In genomic region chr17:23788973-23789372, GRCm38 (mm10) we compare ENCODE assay signal across 25 mouse cellular contexts. TPM values are rescaled to one million over a fixed set of nuclear protein-coding genes. Genes with fewer than 3 reads are reported as not detected.
DNase-seq lines count a peak whose midpoint lies in the region; ATAC-seq and TF ChIP-seq lines count a peak whose summit lies in the region.
"Had no signal": no experiment of that assay in that cellular context is flagged by ENCODE, and none has a peak within 500 bp of the region (broad histone marks: within the 10 kb centered on the region; RNA-seq: fewer than 3 reads in every experiment).

No protein-coding gene starts in this region.

- no peak for TF ChIP-seq POLR2A in ES-Bruce4 (IDR thresholded peaks at IDR 0.05; ENCODE audit: insufficient read depth, low read length)

- no peak overlapping the region for H3K9ac ChIP-seq in midbrain, embryonic 11.5 days (ENCODE audit: low read length)
- H3K9ac ChIP-seq in midbrain, postnatal 0 days (replicated peaks; ENCODE audit: low read length, poor library complexity, severe bottlenecking): no peak overlapping the region
- no peak overlapping the region; the same call in 1 of the 2 replicates for H3K9ac ChIP-seq in ES-Bruce4 (ENCODE audit: low read depth, poor library complexity, severe bottlenecking)
- H3K9ac ChIP-seq in liver, embryonic 12.5 days: no peak overlapping the region
- H3K9ac ChIP-seq: forebrain, embryonic 15.5 days had no signal

- H3K27me3 ChIP-seq in midbrain, embryonic 11.5 days (ENCODE audit: control insufficient read depth, insufficient read depth, low read length): no peaks in the 10 kb centered on the region
- H3K27me3 ChIP-seq in midbrain, postnatal 0 days (ENCODE audit: insufficient read depth, low read length): no peaks in the 10 kb centered on the region
- H3K27me3 ChIP-seq in ES-Bruce4 (ENCODE audit: control insufficient read depth, insufficient read depth, low read length, poor library complexity, severe bottlenecking): no peaks in the 10 kb centered on the region
- 0 out of 2 replicates have a peak, but pooled peaks cover 8% of the 10 kb centered on the region for H3K27me3 ChIP-seq in liver, embryonic 12.5 days (replicated peaks)
- H3K27me3 ChIP-seq: CH12.LX; embryonic facial prominence, embryonic 12.5 days; forebrain, embryonic 13.5 days; forebrain, embryonic 15.5 days had no signal

- no peak for TF ChIP-seq CTCF in midbrain, postnatal 0 days (IDR thresholded peaks at IDR 0.05)
- no peak for TF ChIP-seq CTCF in ES-Bruce4 (IDR thresholded peaks at IDR 0.05; ENCODE audit: low read depth, low read length)

- H3K4me2 ChIP-seq in midbrain, embryonic 11.5 days: no peak overlapping the region
- H3K4me2 ChIP-seq in midbrain, postnatal 0 days (ENCODE audit: low read depth, low read length, poor library complexity, severe bottlenecking): no peak overlapping the region
- H3K4me2 ChIP-seq in liver, embryonic 12.5 days: no peak overlapping the region

- no peak for ATAC-seq in midbrain, embryonic 11.5 days (ENCODE audit: low FRiP score)
- ATAC-seq in midbrain, postnatal 0 days (ENCODE audit: low FRiP score): no peak
- ATAC-seq in liver, embryonic 12.5 days: no peak
- ATAC-seq: CD4-positive, CD25-positive, alpha-beta regulatory T cell, adult 4 months; forebrain, embryonic 13.5 days; forebrain, embryonic 15.5 days; forebrain, postnatal 0 days had no signal

- 91% methylated on average over 4 of the region's 4 CpGs for WGBS in midbrain, embryonic 11.5 days
- WGBS in midbrain, postnatal 0 days: 95% methylated on average over 4 of the region's 4 CpGs
- 60% methylated on average over 4 of the region's 4 CpGs for WGBS in liver, embryonic 12.5 days (ENCODE audit: insufficient replicate concordance)

- TF ChIP-seq EP300 in ES-Bruce4 (IDR thresholded peaks at IDR 0.05; ENCODE audit: insufficient read depth, low read depth, low read length): no peak

- no peaks in the 10 kb centered on the region for H3K36me3 ChIP-seq in midbrain, embryonic 11.5 days (ENCODE audit: control insufficient read depth, insufficient read depth, low read length)
- no peaks in the 10 kb centered on the region for H3K36me3 ChIP-seq in midbrain, postnatal 0 days (ENCODE audit: insufficient read depth, low read length)
- no peaks in the 10 kb centered on the region for H3K36me3 ChIP-seq in ES-Bruce4 (ENCODE audit: control insufficient read depth, insufficient read depth, low read length, poor library complexity, severe bottlenecking)
- H3K36me3 ChIP-seq in liver, embryonic 12.5 days: no peaks in the 10 kb centered on the region
- H3K36me3 ChIP-seq: embryonic facial prominence, embryonic 12.5 days; forebrain, embryonic 15.5 days; G1E had no signal

- H3K9me3 ChIP-seq in midbrain, embryonic 11.5 days (ENCODE audit: control insufficient read depth, low read length): no peaks in the 10 kb centered on the region
- no peaks in the 10 kb centered on the region for H3K9me3 ChIP-seq in midbrain, postnatal 0 days (ENCODE audit: low read length)
- no peaks in the 10 kb centered on the region for H3K9me3 ChIP-seq in ES-Bruce4 (replicated peaks; ENCODE audit: control insufficient read depth, insufficient read depth, low read length, poor library complexity, severe bottlenecking)
- no peaks in the 10 kb centered on the region for H3K9me3 ChIP-seq in liver, embryonic 12.5 days (replicated peaks)
- H3K9me3 ChIP-seq: embryonic facial prominence, embryonic 12.5 days; forebrain, embryonic 13.5 days; forebrain, embryonic 15.5 days; G1E had no signal

- DNase-seq in midbrain, embryonic 11.5 days (ENCODE audit: low spot score, missing footprints): peak; percentile 64
- no peak for DNase-seq in midbrain, postnatal 0 days (ENCODE audit: low spot score)
- peak; percentile 49 for DNase-seq in NIH3T3 (ENCODE audit: low read depth)
- no peak for DNase-seq in layer of hippocampus, adult 11-12 months (ENCODE audit: low spot score)
- no peak for DNase-seq in kidney, postnatal 36 days
- DNase-seq: adrenal gland, adult 2 months; adrenal gland, postnatal 10 days; adrenal gland, postnatal 25 days; cerebellum, adult 11 months; cerebellum, adult 18-20 months; cerebellum, adult 8-10 months; cerebellum, adult 9-11 months; cerebellum, postnatal 14 days; cerebellum, postnatal 36 days; embryo, embryonic 11 days; forebrain, postnatal 0 days had no signal

- H3K27ac ChIP-seq in midbrain, embryonic 11.5 days (ENCODE audit: low read depth, low read length): no peak overlapping the region
- H3K27ac ChIP-seq in midbrain, postnatal 0 days (ENCODE audit: low read depth, low read length): no peak overlapping the region
- peak overlapping the region; percentile 92 for H3K27ac ChIP-seq in ES-Bruce4 (ENCODE audit: insufficient read depth, low read length)
- no peak overlapping the region for H3K27ac ChIP-seq in liver, embryonic 12.5 days

- H3K4me3 ChIP-seq in midbrain, embryonic 11.5 days (ENCODE audit: low read depth, low read length): no peak overlapping the region
- no peak overlapping the region for H3K4me3 ChIP-seq in midbrain, postnatal 0 days (ENCODE audit: low read depth, low read length)
- no peak overlapping the region for H3K4me3 ChIP-seq in ES-Bruce4 (ENCODE audit: low read depth, low read length)
- no peak overlapping the region for H3K4me3 ChIP-seq in liver, embryonic 12.5 days
- H3K4me3 ChIP-seq: embryonic facial prominence, embryonic 12.5 days; forebrain, embryonic 13.5 days had no signal

- H3K4me1 ChIP-seq in midbrain, embryonic 11.5 days (ENCODE audit: control insufficient read depth, insufficient read depth, low read length): peaks cover 20% of the 10 kb centered on the region
- H3K4me1 ChIP-seq in midbrain, postnatal 0 days (ENCODE audit: insufficient read depth, low read length): no peaks in the 10 kb centered on the region
- no peaks in the 10 kb centered on the region for H3K4me1 ChIP-seq in ES-Bruce4 (ENCODE audit: control insufficient read depth, insufficient read depth, low read length)
- H3K4me1 ChIP-seq in liver, embryonic 12.5 days: peaks cover 39% of the 10 kb centered on the region

RNA-seq across cellular contexts. Expression of gene Srrm2, which starts 1.4 kb away (rescaled TPM):
- 408 and 439 TPM in 2 replicates for polyA plus RNA-seq in midbrain, embryonic 11.5 days (2014; fragmentation: Nextera tagmentation; extraction: Ambion mirVana)
- total RNA-seq in midbrain, postnatal 0 days (2014; rRNA removed): 162 and 196 TPM in 2 replicates
- 351 and 443 TPM in 2 replicates for polyA plus RNA-seq in midbrain, postnatal 0 days (2015; fragmentation: Nextera tagmentation; extraction: Ambion mirVana)
- polyA plus RNA-seq in ES-Bruce4 (2011; ENCODE audit: insufficient read depth, insufficient read length, low read depth, missing spikeins): 552 and 560 TPM in 2 replicates
- 334 and 339 TPM in 2 replicates for polyA plus RNA-seq in liver, embryonic 12.5 days (2016; fragmentation: Nextera tagmentation; extraction: Ambion mirVana)

RNA-seq across cellular contexts. Expression of gene Flywch2, which starts 3.1 kb away (rescaled TPM):
- 20.4 and 20.9 TPM in 2 replicates for polyA plus RNA-seq in midbrain, embryonic 11.5 days (2014; fragmentation: Nextera tagmentation; extraction: Ambion mirVana)
- 94.8 and 96.5 TPM in 2 replicates for total RNA-seq in midbrain, postnatal 0 days (2014; rRNA removed)
- polyA plus RNA-seq in midbrain, postnatal 0 days (2015; fragmentation: Nextera tagmentation; extraction: Ambion mirVana): 128 and 133 TPM in 2 replicates
- polyA plus RNA-seq in ES-Bruce4 (2011; ENCODE audit: insufficient read depth, insufficient read length, low read depth, missing spikeins): 10.7 and 13.1 TPM in 2 replicates
- 2.9 and 3.6 TPM in 2 replicates for polyA plus RNA-seq in liver, embryonic 12.5 days (2016; fragmentation: Nextera tagmentation; extraction: Ambion mirVana)
- total RNA-seq: CH12.LX, G1E had no signal
- polyA plus RNA-seq: G1E had no signal

RNA-seq across cellular contexts. Expression of gene Flywch1, which starts 17.6 kb away (rescaled TPM):
- 125 and 142 TPM in 2 replicates for polyA plus RNA-seq in midbrain, embryonic 11.5 days (2014; fragmentation: Nextera tagmentation; extraction: Ambion mirVana)
- total RNA-seq in midbrain, postnatal 0 days (2014; rRNA removed): 248 and 253 TPM in 2 replicates
- 188 TPM in 2 replicates for polyA plus RNA-seq in midbrain, postnatal 0 days (2015; fragmentation: Nextera tagmentation; extraction: Ambion mirVana)
- 32.9 and 34.2 TPM in 2 replicates for polyA plus RNA-seq in ES-Bruce4 (2011; ENCODE audit: insufficient read depth, insufficient read length, low read depth, missing spikeins)
- polyA plus RNA-seq in liver, embryonic 12.5 days (2016; fragmentation: Nextera tagmentation; extraction: Ambion mirVana): 22.4 and 22.6 TPM in 2 replicates

RNA-seq across cellular contexts. Expression of gene Elob, which starts 40.0 kb away (rescaled TPM):
- polyA plus RNA-seq in midbrain, embryonic 11.5 days (2014; fragmentation: Nextera tagmentation; extraction: Ambion mirVana): 1,062 and 1,170 TPM in 2 replicates
- 1,027 and 1,129 TPM in 2 replicates for total RNA-seq in midbrain, postnatal 0 days (2014; rRNA removed)
- polyA plus RNA-seq in midbrain, postnatal 0 days (2015; fragmentation: Nextera tagmentation; extraction: Ambion mirVana): 1,525 and 1,526 TPM in 2 replicates
- polyA plus RNA-seq in ES-Bruce4 (2011; ENCODE audit: insufficient read depth, insufficient read length, low read depth, missing spikeins): 398 and 458 TPM in 2 replicates
- polyA plus RNA-seq in liver, embryonic 12.5 days (2016; fragmentation: Nextera tagmentation; extraction: Ambion mirVana): 588 and 602 TPM in 2 replicates

RNA-seq across cellular contexts. Expression of gene Kremen2, which starts 43.3 kb away (rescaled TPM):
- polyA plus RNA-seq in midbrain, embryonic 11.5 days (2014; fragmentation: Nextera tagmentation; extraction: Ambion mirVana): 0.58 and 0.63 TPM in 2 replicates
- 0.38 and 2.5 TPM in 2 replicates for total RNA-seq in midbrain, postnatal 0 days (2014; rRNA removed)
- polyA plus RNA-seq in midbrain, postnatal 0 days (2015; fragmentation: Nextera tagmentation; extraction: Ambion mirVana): 1.3 TPM in 2 replicates
- 0.57 and 1.4 TPM in 2 replicates for polyA plus RNA-seq in ES-Bruce4 (2011; ENCODE audit: insufficient read depth, insufficient read length, low read depth, missing spikeins)
- 0.17 and 0.55 TPM in 2 replicates for polyA plus RNA-seq in liver, embryonic 12.5 days (2016; fragmentation: Nextera tagmentation; extraction: Ambion mirVana)
- total RNA-seq: adrenal gland, adult 2 months; adrenal gland, postnatal 10 days; adrenal gland, postnatal 25 days; common myeloid progenitor, adult 5-6 weeks had no signal

Comparison
In these comparisons a context has a peak if more than half of its experiments do, and no peak if none do; other contexts are left out.
1. DNase-seq: peak in midbrain, embryonic 11.5 days (single experiment) and NIH3T3 (single experiment); none in midbrain, postnatal 0 days (single experiment), layer of hippocampus, adult 11-12 months (single experiment) and kidney, postnatal 36 days (0 of 2).